Mouse (Mus musculus) hindbrain, embryonic 16.5 days (tissue): ENCODE measurements at regions not wholly inside any gene's neighbourhood (a gene's known extent, or its start where the extent isn't known, plus 50 kb on each side); places are given as distances from the start of the nearest gene placed in this dataset.

ENCODE experiments used
- ATAC-seq: fragments of 200-750 bp; cut with Nextera tagmentation; 2 replicates; pipeline ENCODE4 v1.8.0; 2017; ENCODE audit warnings: moderate TSS enrichment, moderate library complexity
- H3K27ac ChIP-seq: fragments of 300-500 bp; sonication (generic); 2 replicates; pipeline ENCODE4 v1.5.1; 2014; ENCODE audit warnings: low read depth, mild to moderate bottlenecking, control low read depth, low read length, moderate library complexity
- H3K27me3 ChIP-seq: fragments of 300-500 bp; sonication (generic); replicated peaks from 2 replicates; pipeline ENCODE4 v1.6.1; 2014; ENCODE audit warnings: low read length; ENCODE audit not compliant: control insufficient read depth, insufficient read depth
- H3K36me3 ChIP-seq: fragments of 300-500 bp; sonication (generic); 2 replicates; pipeline ENCODE4 v1.6.1; 2014; ENCODE audit warnings: mild to moderate bottlenecking, low read length, moderate library complexity, mixed read lengths; ENCODE audit not compliant: control insufficient read depth, insufficient read depth
- H3K4me1 ChIP-seq: fragments of 300-500 bp; sonication (generic); 2 replicates; pipeline ENCODE4 v1.6.1; 2014; ENCODE audit warnings: low read depth, low read length; ENCODE audit not compliant: control insufficient read depth, insufficient read depth
- H3K4me2 ChIP-seq: fragments of 300-500 bp; sonication (generic); 2 replicates; pipeline ENCODE4 v1.6.1; 2014; ENCODE audit warnings: mild to moderate bottlenecking, low read length, control low read depth, moderate library complexity
- H3K4me3 ChIP-seq: fragments of 300-500 bp; sonication (generic); 2 replicates; pipeline ENCODE4 v1.5.1; 2014; ENCODE audit warnings: mild to moderate bottlenecking, low read length, control low read depth, moderate library complexity
- H3K9ac ChIP-seq: fragments of 300-500 bp; sonication (generic); 2 replicates; pipeline ENCODE4 v1.6.1; 2014; ENCODE audit warnings: low read depth, mild to moderate bottlenecking, control low read depth, low read length, moderate library complexity
- H3K9me3 ChIP-seq: fragments of 300-500 bp; sonication (generic); 2 replicates; pipeline ENCODE4 v1.6.1; 2014; ENCODE audit warnings: mild to moderate bottlenecking, low read length, moderate library complexity; ENCODE audit not compliant: control insufficient read depth
- WGBS: fragments of 180-500 bp; shearing (Covaris S2); extraction: QIAGEN DNeasy Blood & Tissue Kit; methylation state at CpG from one replicate; pipeline ENCODE4 v1.1.7; 2014; 5-methylcytosine and 5-hydroxymethylcytosine counted together

- no peaks in the 10 kb centered on the region for H3K27me3 ChIP-seq
- H3K4me1 ChIP-seq = no peaks in the 10 kb centered on the region
- no peak overlapping the region for H3K27ac ChIP-seq
- no peak overlapping the region for H3K9ac ChIP-seq
- H3K4me3 ChIP-seq = no peak overlapping the region
- 0 out of 2 replicates have a peak overlapping the region, but pooled peaks have one; percentile 14 for H3K4me2 ChIP-seq
- 42% methylated on average over 10 of the region's 10 CpGs for WGBS
- no peaks in the 10 kb centered on the region for H3K36me3 ChIP-seq
- peak; percentile 89 for ATAC-seq
- H3K9me3 ChIP-seq = no peaks in the 10 kb centered on the region
These were observed 244.0 kb upstream of the Zic1 start for GRCm38 (mm10) chr9:91609457-91610166.

- Histone ChIP-seq H3K9ac (no peak overlapping the region), H3K9me3 (peaks cover 4% of the 10 kb centered on the region), H3K4me1 (no peaks in the 10 kb centered on the region), H3K27ac (no peak overlapping the region), H3K4me3 (no peak overlapping the region), H3K36me3 (no peaks in the 10 kb centered on the region), H3K27me3 (no peaks in the 10 kb centered on the region), H3K4me2 (no peak overlapping the region)
- ATAC-seq = no peak
- WGBS = 57% methylated on average over 6 of the region's 6 CpGs
These were observed 236.1 kb upstream of the Zic1 start for GRCm38 (mm10) chr9:91601740-91602139.

- 68% methylated on average over 4 of the region's 4 CpGs for WGBS
- H3K4me3 ChIP-seq = no peak overlapping the region
- H3K27me3 ChIP-seq = no peaks in the 10 kb centered on the region
These were observed 226.3 kb upstream of the Zic1 start for GRCm38 (mm10) chr9:91591915-91592314.

GRCm38 (mm10) chr9:91588756-91589155, 223.1 kb upstream of the Zic1 start:
- no peak overlapping the region for H3K4me3 ChIP-seq
- no peaks in the 10 kb centered on the region for H3K27me3 ChIP-seq
- H3K4me2 ChIP-seq = no peak overlapping the region
- no peaks in the 10 kb centered on the region for H3K4me1 ChIP-seq
- H3K36me3 ChIP-seq = no peaks in the 10 kb centered on the region
- ATAC-seq = no peak
- no peak overlapping the region for H3K9ac ChIP-seq
- WGBS = 78% methylated on average over 6 of the region's 6 CpGs
- no peak overlapping the region for H3K27ac ChIP-seq
- no peaks in the 10 kb centered on the region for H3K9me3 ChIP-seq

More at GRCm38 (mm10) chr9:91591915-91592314, 226.3 kb upstream of the Zic1 start:
- no peak overlapping the region for H3K4me2 ChIP-seq
- ATAC-seq = no peak
- no peaks in the 10 kb centered on the region for H3K36me3 ChIP-seq
- H3K27ac ChIP-seq = no peak overlapping the region
- H3K4me1 ChIP-seq = no peaks in the 10 kb centered on the region
- H3K9me3 ChIP-seq = no peaks in the 10 kb centered on the region
- H3K9ac ChIP-seq = no peak overlapping the region

GRCm38 (mm10) chr9:91587861-91588260, 222.3 kb upstream of the Zic1 start:
- Histone ChIP-seq H3K9me3 (no peaks in the 10 kb centered on the region), H3K36me3 (no peaks in the 10 kb centered on the region), H3K9ac (no peak overlapping the region), H3K27me3 (no peaks in the 10 kb centered on the region), H3K4me2 (no peak overlapping the region), H3K27ac (no peak overlapping the region), H3K4me1 (no peaks in the 10 kb centered on the region), H3K4me3 (no peak overlapping the region)
- WGBS = 42% methylated on average over 5 of the region's 5 CpGs
- ATAC-seq = no peak

GRCm38 (mm10) chr9:91587271-91587670, 221.7 kb upstream of the Zic1 start:
- Histone ChIP-seq H3K4me2 (no peak overlapping the region), H3K4me3 (no peak overlapping the region), H3K4me1 (no peaks in the 10 kb centered on the region), H3K9ac (no peak overlapping the region), H3K36me3 (no peaks in the 10 kb centered on the region), H3K9me3 (no peaks in the 10 kb centered on the region), H3K27ac (no peak overlapping the region), H3K27me3 (no peaks in the 10 kb centered on the region)
- 76% methylated on average over 7 of the region's 7 CpGs for WGBS
- peak; percentile 65; the same call in 1 of the 2 replicates for ATAC-seq

GRCm38 (mm10) chr9:91586635-91587034, 221.0 kb upstream of the Zic1 start:
- H3K9ac ChIP-seq = no peak overlapping the region
- no peaks in the 10 kb centered on the region for H3K9me3 ChIP-seq
- H3K4me3 ChIP-seq = no peak overlapping the region
- no peak overlapping the region for H3K27ac ChIP-seq
- H3K4me1 ChIP-seq = no peaks in the 10 kb centered on the region
- no peak for ATAC-seq
- no peaks in the 10 kb centered on the region for H3K27me3 ChIP-seq
- WGBS = 80% methylated on average over 5 of the region's 5 CpGs
- no peaks in the 10 kb centered on the region for H3K36me3 ChIP-seq
- no peak overlapping the region for H3K4me2 ChIP-seq

GRCm38 (mm10) chr9:91574156-91574555, 208.5 kb upstream of the Zic1 start:
- H3K4me3 ChIP-seq = no peak overlapping the region
- no peaks in the 10 kb centered on the region for H3K27me3 ChIP-seq
- H3K9me3 ChIP-seq = no peaks in the 10 kb centered on the region
- no peak overlapping the region for H3K27ac ChIP-seq
- H3K4me1 ChIP-seq = no peaks in the 10 kb centered on the region
- H3K9ac ChIP-seq = no peak overlapping the region
- no peak for ATAC-seq
- no peaks in the 10 kb centered on the region for H3K36me3 ChIP-seq
- H3K4me2 ChIP-seq = no peak overlapping the region

- H3K36me3 ChIP-seq = no peaks in the 10 kb centered on the region
- no peak for ATAC-seq
- no peak overlapping the region for H3K4me2 ChIP-seq
- no peaks in the 10 kb centered on the region for H3K4me1 ChIP-seq
- no peak overlapping the region for H3K27ac ChIP-seq
- no peaks in the 10 kb centered on the region for H3K27me3 ChIP-seq
- no peaks in the 10 kb centered on the region for H3K9me3 ChIP-seq
- WGBS = 78% methylated on average over 5 of the region's 5 CpGs
- no peak overlapping the region for H3K4me3 ChIP-seq
- no peak overlapping the region for H3K9ac ChIP-seq
These were observed 200.5 kb upstream of the Zic1 start for GRCm38 (mm10) chr9:91566006-91566641.
